Mouse (Mus musculus) MEL (cell line): Measurements from ENCODE around the gene Amh.

Experiments used
- CHD2 ChIP-seq: IDR thresholded peaks from 2 replicates; pipeline ENCODE4 v1.6.1; 2011; ENCODE audit warnings: low read length, improper control_type of control experiment
- CTCF ChIP-seq, 3 experiments: IDR thresholded peaks in 2 of 3; conservative IDR thresholded peaks in 1 of 3; 2 replicates each; pipeline ENCODE4 v1.5.1; 2011 to 2012; ENCODE audit warnings: low read length in 3 of 3, low read depth in 2 of 3, mild to moderate bottlenecking in 2 of 3, improper control_type of control experiment in 1 of 3, inconsistent platforms in 1 of 3, mixed read lengths in 1 of 3, moderate library complexity in 1 of 3; ENCODE audit not compliant: control insufficient read depth in 1 of 3, insufficient read depth in 1 of 3, poor library complexity in 1 of 3, severe bottlenecking in 1 of 3
- ELF1 ChIP-seq: IDR thresholded peaks from 2 replicates; pipeline ENCODE4 v1.6.1; 2014; ENCODE audit warnings: low read depth, mild to moderate bottlenecking, inconsistent platforms, low read length, improper control_type of control experiment, moderate library complexity
- GATA1 ChIP-seq: IDR thresholded peaks from 2 replicates; pipeline ENCODE4 v1.6.1; 2011; ENCODE audit warnings: low read depth, low read length, improper control_type of control experiment
- MYB ChIP-seq: IDR thresholded peaks from 2 replicates; pipeline ENCODE4 v1.6.1; 2011; ENCODE audit warnings: mild to moderate bottlenecking, low read depth, low read length, improper control_type of control experiment
- MYC ChIP-seq: IDR thresholded peaks from 2 replicates; pipeline ENCODE4 v1.6.1; 2011; ENCODE audit warnings: low read depth, mild to moderate bottlenecking, low read length, improper control_type of control experiment, moderate library complexity
- POLR2A ChIP-seq, 2 experiments: IDR thresholded peaks; 2 replicates each; pipeline ENCODE4 v1.6.1; 2011 to 2012; ENCODE audit warnings: low read length in 2 of 2, mild to moderate bottlenecking in 2 of 2, control low read depth in 1 of 2, improper control_type of control experiment in 1 of 2, low read depth in 1 of 2, moderate library complexity in 1 of 2; ENCODE audit not compliant: control insufficient read depth in 1 of 2, insufficient read depth in 1 of 2, poor library complexity in 1 of 2
- SMC3 ChIP-seq: IDR thresholded peaks from 2 replicates; pipeline ENCODE4 v1.6.1; 2011; ENCODE audit warnings: low read depth, low read length, improper control_type of control experiment
- TAL1 ChIP-seq: IDR thresholded peaks from 2 replicates; pipeline ENCODE4 v1.6.1; 2012; ENCODE audit warnings: mild to moderate bottlenecking, inconsistent platforms, low read length, moderate library complexity, mixed read lengths

DNA sequence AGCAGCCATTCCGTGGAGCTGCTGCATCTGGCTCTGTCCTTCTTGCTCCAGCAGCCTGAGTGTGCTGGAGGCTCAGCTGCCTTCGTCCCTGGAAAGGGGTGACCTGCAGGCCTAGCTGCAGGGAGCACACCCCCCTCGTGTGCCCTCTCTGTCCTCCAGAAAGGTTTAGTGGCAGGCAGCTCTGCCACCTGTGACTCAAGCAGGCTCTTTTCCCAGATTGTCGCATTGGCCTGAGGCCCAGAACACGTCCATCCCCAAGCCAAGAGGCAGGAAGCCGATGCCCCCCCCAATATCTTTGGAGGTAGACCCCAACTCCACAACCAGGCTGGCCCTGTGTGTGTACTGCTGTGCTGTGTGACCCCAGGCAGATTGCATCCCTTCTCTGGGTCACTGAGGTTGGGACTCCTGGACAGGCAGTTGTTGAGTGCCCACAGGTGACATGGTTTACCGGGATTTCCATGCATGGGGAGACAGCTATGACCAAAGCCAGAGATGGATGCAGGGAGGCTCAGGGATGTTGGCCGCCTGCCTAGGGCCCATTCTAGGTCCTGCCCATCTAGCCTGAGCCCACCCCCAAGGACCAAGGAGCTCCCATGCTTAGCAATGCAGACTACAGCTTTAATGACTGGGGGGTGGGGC lies 40.1 kb downstream of the Amh start:
- TF ChIP-seq ELF1 (no peak), MYC (no peak), GATA1 (no peak), CHD2 (no peak), POLR2A (IDR thresholded peaks at IDR 0.05; ENCODE audit: control insufficient read depth in 1 of 2, insufficient read depth in 1 of 2, low read depth in 1 of 2, low read length in 2 of 2, poor library complexity in 1 of 2) (no peak), SMC3 (no peak), TAL1 (no peak), CTCF (IDR thresholded peaks at IDR 0.05 in 2 of 3, conservative IDR thresholded peaks at IDR 0.05 in 1 of 3; ENCODE audit: control insufficient read depth in 1 of 3, insufficient read depth in 1 of 3, low read depth in 2 of 3, low read length in 3 of 3, poor library complexity in 1 of 3, severe bottlenecking in 1 of 3) (no peak), MYB (no peak)
